Mouse (Mus musculus) kidney, adult 9 months (tissue): ENCODE measurements around the gene Pacsin3.

Source experiments
- DNase-seq: peaks from one replicate; pipeline ENCODE4 v3.0.0; 2022

Gene Pacsin3

DNA sequence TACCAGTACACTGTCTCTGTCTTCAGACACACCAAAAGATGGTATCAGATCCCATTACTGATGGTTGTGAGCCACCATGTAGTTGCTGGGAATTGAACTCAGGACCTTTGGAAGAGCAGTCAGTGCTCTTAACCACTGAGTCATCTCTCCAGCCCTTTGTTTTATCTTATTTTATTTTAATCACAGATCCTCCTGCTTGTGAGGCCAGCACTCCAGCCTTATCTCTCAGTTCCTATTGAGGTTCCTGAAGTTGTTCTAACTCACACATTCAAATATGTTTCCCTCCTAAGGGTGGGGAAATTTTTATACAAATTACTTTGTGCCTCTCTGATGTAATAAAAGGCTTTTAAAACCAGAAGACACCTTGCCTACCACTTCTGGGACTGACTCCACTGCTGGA is 50.8 kb downstream of the Pacsin3 start:
- DNase-seq = no peak

GRCm38 (mm10) chr2:91308680-91309079 is 52.9 kb downstream of the Pacsin3 start:
- DNase-seq = no peak

- DNase-seq = no peak
Measured at GRCm38 (mm10) chr2:91309546-91309945, 53.8 kb downstream of the Pacsin3 start.

DNA sequence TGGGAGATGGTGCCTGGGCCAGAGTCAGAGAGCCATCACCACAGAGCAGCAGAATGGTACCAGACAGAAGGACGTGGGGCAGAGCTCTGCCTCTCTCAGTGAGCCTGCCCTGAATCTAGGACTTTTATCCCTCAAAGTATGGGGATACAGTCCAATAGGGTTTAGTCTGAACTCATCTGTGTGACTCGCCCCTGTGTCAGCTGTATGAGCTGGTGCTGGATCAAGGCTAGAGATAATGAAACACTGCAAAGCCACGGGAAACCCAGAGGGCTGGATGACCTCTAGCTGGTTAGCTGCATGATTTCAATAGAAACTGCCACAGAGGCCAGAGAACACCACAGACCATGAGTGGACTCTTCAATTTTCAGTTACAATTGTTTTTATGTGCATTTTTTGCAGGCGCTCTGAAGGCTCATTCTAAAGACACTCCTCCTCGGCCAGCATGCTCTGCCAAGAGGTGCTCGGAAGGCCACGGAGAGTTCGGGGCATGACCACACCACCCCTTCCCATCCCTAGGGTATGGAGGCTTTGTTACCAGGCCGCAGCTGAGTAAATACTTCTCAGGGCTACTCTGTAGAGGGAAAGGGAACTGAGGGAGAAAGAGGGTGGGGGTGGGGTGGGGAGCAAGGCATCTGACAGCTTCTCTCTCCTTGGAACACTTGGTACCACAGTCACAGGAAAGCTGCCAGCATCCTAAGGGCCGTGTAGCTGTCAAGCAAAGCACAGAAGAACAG is 57.0 kb downstream of the Pacsin3 start:
- DNase-seq = no peak

GRCm38 (mm10) chr2:91314184-91314583 is 58.4 kb downstream of the Pacsin3 start:
- DNase-seq = no peak
